Mouse (Mus musculus) MEL (cell line): ENCODE measurements around the gene Gm20388. TPM values are rescaled to one million over a fixed set of nuclear protein-coding genes. Genes with fewer than 3 reads are reported as not detected.

ENCODE experiments used
- DNase-seq: peaks from one replicate; pipeline ENCODE4 v3.0.0; 2011; ENCODE audit warnings: low read depth, low spot score
- H3K27ac ChIP-seq: 2 replicates; pipeline ENCODE4 v1.5.1; 2012; ENCODE audit warnings: low read depth, mild to moderate bottlenecking, control low read depth, low read length, moderate library complexity; ENCODE audit not compliant: control insufficient read depth
- H3K27me3 ChIP-seq, 2 experiments: fragments of 150-350 bp in 1 of 2; sonication (generic) in 1 of 2; 2 replicates each; pipeline ENCODE4 v1.6.1; 2012; ENCODE audit warnings: low read length in 2 of 2, mild to moderate bottlenecking in 2 of 2, improper control_type of control experiment in 1 of 2, moderate library complexity in 1 of 2; ENCODE audit not compliant: insufficient read depth in 2 of 2, control insufficient read depth in 1 of 2
- H3K36me3 ChIP-seq, 2 experiments: 2 replicates each; pipeline ENCODE4 v1.6.1; 2012 to 2014; ENCODE audit warnings: low read length in 2 of 2, improper control_type of control experiment in 1 of 2, inconsistent platforms in 1 of 2, mild to moderate bottlenecking in 1 of 2; ENCODE audit not compliant: insufficient read depth in 2 of 2, control insufficient read depth in 1 of 2
- H3K4me1 ChIP-seq, 2 experiments: fragments of 150-350 bp in 1 of 2; sonication (generic) in 1 of 2; 2 replicates each; pipeline ENCODE4 v1.6.1; 2012; ENCODE audit warnings: low read length in 2 of 2, improper control_type of control experiment in 1 of 2, mild to moderate bottlenecking in 1 of 2; ENCODE audit not compliant: insufficient read depth in 2 of 2, control insufficient read depth in 1 of 2
- H3K4me3 ChIP-seq, 2 experiments: fragments of 150-350 bp in 1 of 2; sonication (generic) in 1 of 2; 2 replicates each; pipeline ENCODE4 v1.5.1; 2012; ENCODE audit warnings: low read depth in 2 of 2, low read length in 2 of 2, mild to moderate bottlenecking in 2 of 2, moderate library complexity in 2 of 2, control low read depth in 1 of 2, improper control_type of control experiment in 1 of 2; ENCODE audit not compliant: control insufficient read depth in 1 of 2, insufficient read depth in 1 of 2
- H3K79me2 ChIP-seq: 2 replicates; pipeline ENCODE4 v1.6.1; 2012; ENCODE audit warnings: mild to moderate bottlenecking, low read length, moderate library complexity; ENCODE audit not compliant: control insufficient read depth, poor library complexity, insufficient read depth
- H3K9ac ChIP-seq: 2 replicates; pipeline ENCODE4 v1.6.1; 2012; ENCODE audit warnings: low read depth, mild to moderate bottlenecking, control low read depth, low read length, moderate library complexity; ENCODE audit not compliant: control insufficient read depth, poor library complexity, severe bottlenecking
- H3K9me3 ChIP-seq: fragments of 150-350 bp; sonication (generic); replicated peaks from 2 replicates; pipeline ENCODE4 v1.6.1; 2012; ENCODE audit warnings: mild to moderate bottlenecking, low read length, improper control_type of control experiment, moderate library complexity; ENCODE audit not compliant: insufficient read depth
- BHLHE40 ChIP-seq: IDR thresholded peaks from 2 replicates; pipeline ENCODE4 v1.6.1; 2012; ENCODE audit warnings: low read depth, mild to moderate bottlenecking, inconsistent platforms, low read length, improper control_type of control experiment, borderline replicate concordance
- CHD1 ChIP-seq: IDR thresholded peaks from 2 replicates; pipeline ENCODE4 v1.6.1; 2012; ENCODE audit warnings: low read depth, mild to moderate bottlenecking, inconsistent platforms, low read length, improper control_type of control experiment
- CHD2 ChIP-seq: IDR thresholded peaks from 2 replicates; pipeline ENCODE4 v1.6.1; 2011; ENCODE audit warnings: low read length, improper control_type of control experiment
- ELF1 ChIP-seq: IDR thresholded peaks from 2 replicates; pipeline ENCODE4 v1.6.1; 2014; ENCODE audit warnings: low read depth, mild to moderate bottlenecking, inconsistent platforms, low read length, improper control_type of control experiment, moderate library complexity
- GATA1 ChIP-seq: IDR thresholded peaks from 2 replicates; pipeline ENCODE4 v1.6.1; 2011; ENCODE audit warnings: low read depth, low read length, improper control_type of control experiment
- HCFC1 ChIP-seq: IDR thresholded peaks from 2 replicates; pipeline ENCODE4 v1.6.1; 2012; ENCODE audit warnings: low read depth, mild to moderate bottlenecking, inconsistent platforms, low read length, improper control_type of control experiment, moderate library complexity
- JUND ChIP-seq: IDR thresholded peaks from 2 replicates; pipeline ENCODE4 v1.6.1; 2011; ENCODE audit warnings: low read depth, mild to moderate bottlenecking, improper control_type of control experiment, low read length
- MAFK ChIP-seq: IDR thresholded peaks from 2 replicates; pipeline ENCODE4 v1.6.1; 2011; ENCODE audit warnings: low read depth, mild to moderate bottlenecking, low read length, improper control_type of control experiment, borderline replicate concordance
- MAX ChIP-seq: IDR thresholded peaks from 2 replicates; pipeline ENCODE4 v1.6.1; 2011; ENCODE audit warnings: low read length, improper control_type of control experiment
- MAZ ChIP-seq: IDR thresholded peaks from 2 replicates; pipeline ENCODE4 v1.6.1; 2012; ENCODE audit warnings: low read depth, mild to moderate bottlenecking, inconsistent platforms, low read length, improper control_type of control experiment
- POLR2A ChIP-seq, 2 experiments: IDR thresholded peaks; 2 replicates each; pipeline ENCODE4 v1.6.1; 2011 to 2012; ENCODE audit warnings: low read length in 2 of 2, mild to moderate bottlenecking in 2 of 2, control low read depth in 1 of 2, improper control_type of control experiment in 1 of 2, low read depth in 1 of 2, moderate library complexity in 1 of 2; ENCODE audit not compliant: control insufficient read depth in 1 of 2, insufficient read depth in 1 of 2, poor library complexity in 1 of 2
- POLR2AphosphoS2 ChIP-seq: IDR thresholded peaks from 2 replicates; pipeline ENCODE4 v1.6.1; 2011; ENCODE audit warnings: low read length, improper control_type of control experiment
- POLR2AphosphoS5 ChIP-seq: IDR thresholded peaks from 2 replicates; pipeline ENCODE4 v1.6.1; 2012; ENCODE audit warnings: low read depth, borderline replicate concordance, mild to moderate bottlenecking, inconsistent platforms, low read length, moderate library complexity, mixed read lengths
- RCOR1 ChIP-seq: IDR thresholded peaks from 2 replicates; pipeline ENCODE4 v1.6.1; 2012; ENCODE audit warnings: low read depth, mild to moderate bottlenecking, inconsistent platforms, low read length, improper control_type of control experiment
- SIN3A ChIP-seq: IDR thresholded peaks from 2 replicates; pipeline ENCODE4 v1.6.1; 2012; ENCODE audit warnings: low read length, improper control_type of control experiment, inconsistent platforms
- TAL1 ChIP-seq: IDR thresholded peaks from 2 replicates; pipeline ENCODE4 v1.6.1; 2012; ENCODE audit warnings: mild to moderate bottlenecking, inconsistent platforms, low read length, moderate library complexity, mixed read lengths
- TBP ChIP-seq: IDR thresholded peaks from 2 replicates; pipeline ENCODE4 v1.8.0; 2011; ENCODE audit warnings: low read depth, low read length, improper control_type of control experiment
- UBTF ChIP-seq: IDR thresholded peaks from 2 replicates; pipeline ENCODE4 v1.6.1; 2012; ENCODE audit warnings: low read depth, mild to moderate bottlenecking, inconsistent platforms, low read length, improper control_type of control experiment, moderate library complexity, borderline replicate concordance; ENCODE audit not compliant: insufficient read depth
- ZKSCAN1 ChIP-seq: IDR thresholded peaks from 2 replicates; pipeline ENCODE4 v1.6.1; 2012; ENCODE audit warnings: low read depth, mild to moderate bottlenecking, inconsistent platforms, low read length, improper control_type of control experiment, moderate library complexity
- ZMIZ1 ChIP-seq: IDR thresholded peaks from 2 replicates; pipeline ENCODE4 v1.6.1; 2012; ENCODE audit warnings: low read depth, mild to moderate bottlenecking, inconsistent platforms, low read length, improper control_type of control experiment, moderate library complexity
- polyA plus RNA-seq, 2 experiments: library from polyadenylated mRNA; stranded (reverse) in 1 of 2; unstranded in 1 of 2; fragments of >175 nt in 1 of 2; fragments of >200 nt in 1 of 2; gene quantifications; 2 replicates each; pipeline versions ENCODE4 v1.2.1 to v1.2.4; 2012; ENCODE audit warnings: low replicate concordance in 2 of 2, low read depth in 1 of 2; ENCODE audit not compliant: insufficient read length in 2 of 2, insufficient read depth in 1 of 2, missing spikeins in 1 of 2
- total RNA-seq: library from RNA; depleted of rRNA; stranded (reverse); fragments of 300-350 nt; gene quantifications from 2 replicates; pipeline ENCODE4 v1.2.3, GENCODE M21; 2012

The Gm20388 gene
- total and polyA plus RNA-seq, 3 experiments, result 11.1 to 17.8 TPM; not detected in 1

DNA sequence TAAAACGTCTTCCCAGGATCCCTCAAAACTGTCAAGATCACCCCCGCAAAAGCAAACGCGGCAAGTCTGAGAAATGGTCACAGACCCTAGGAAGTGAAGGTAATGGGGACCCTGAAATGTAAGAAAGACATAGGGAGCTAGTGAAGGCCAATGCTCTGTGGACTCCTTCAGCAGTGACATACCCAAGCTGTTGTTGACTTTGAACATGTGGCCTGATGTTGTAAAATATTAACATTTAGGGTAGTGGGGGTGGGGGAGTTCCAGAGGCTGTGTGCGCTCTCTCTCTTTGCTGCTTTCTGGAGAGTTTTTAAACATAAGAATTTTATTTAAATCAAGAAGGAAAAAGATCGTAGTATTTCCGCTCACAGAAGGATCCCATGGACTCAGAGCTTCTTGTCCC lies 3772.7 kb downstream of the Gm20388 start:
- Histone ChIP-seq H3K79me2 (no peaks in the 10 kb centered on the region), H3K27ac (no peak overlapping the region), H3K4me1 (no peaks in the 10 kb centered on the region), H3K4me3 (no peak overlapping the region), H3K9ac (no peak overlapping the region), H3K9me3 (no peaks in the 10 kb centered on the region), H3K36me3 (no peaks in the 10 kb centered on the region), H3K27me3 (no peaks in the 10 kb centered on the region)
- no peak for DNase-seq
- TF ChIP-seq BHLHE40 (no peak), JUND (no peak), ZKSCAN1 (no peak), GATA1 (no peak), TBP (no peak), ZMIZ1 (no peak)

DNA sequence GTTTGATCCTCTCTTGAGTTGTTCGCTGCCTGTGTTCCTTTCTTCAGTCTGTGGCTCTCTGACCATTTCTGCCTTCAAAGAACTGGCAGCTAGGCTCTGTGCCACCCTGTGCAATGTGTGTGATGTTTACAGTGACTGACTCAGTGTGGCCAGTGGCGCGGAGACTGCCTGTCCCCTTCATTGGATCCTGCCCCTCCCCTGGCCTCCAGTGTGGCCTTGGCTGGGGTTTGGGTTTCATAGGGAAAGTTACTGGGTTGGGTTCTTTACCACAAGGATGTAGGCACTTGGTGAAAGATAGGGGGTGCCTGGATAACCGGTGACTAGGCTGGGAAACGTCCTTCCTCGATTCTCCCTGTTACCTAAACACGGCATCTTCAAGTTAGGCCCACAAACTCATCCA lies 3774.2 kb downstream of the Gm20388 start:
- TF ChIP-seq ELF1, result no peak
- TF ChIP-seq CHD2, result no peak
- TF ChIP-seq POLR2AphosphoS2, result no peak
- no peak for TF ChIP-seq UBTF
- TF ChIP-seq BHLHE40, result no peak
- TF ChIP-seq MAZ, result no peak
- TF ChIP-seq TAL1, result no peak
- TF ChIP-seq POLR2AphosphoS5, result no peak
- Histone ChIP-seq H3K4me1 (no peaks in the 10 kb centered on the region), H3K4me3 (no peak overlapping the region), H3K27me3 (no peaks in the 10 kb centered on the region), H3K9ac (no peak overlapping the region), H3K79me2 (no peaks in the 10 kb centered on the region), H3K9me3 (no peaks in the 10 kb centered on the region), H3K36me3 (no peaks in the 10 kb centered on the region), H3K27ac (no peak overlapping the region)
- no peak for DNase-seq

DNA sequence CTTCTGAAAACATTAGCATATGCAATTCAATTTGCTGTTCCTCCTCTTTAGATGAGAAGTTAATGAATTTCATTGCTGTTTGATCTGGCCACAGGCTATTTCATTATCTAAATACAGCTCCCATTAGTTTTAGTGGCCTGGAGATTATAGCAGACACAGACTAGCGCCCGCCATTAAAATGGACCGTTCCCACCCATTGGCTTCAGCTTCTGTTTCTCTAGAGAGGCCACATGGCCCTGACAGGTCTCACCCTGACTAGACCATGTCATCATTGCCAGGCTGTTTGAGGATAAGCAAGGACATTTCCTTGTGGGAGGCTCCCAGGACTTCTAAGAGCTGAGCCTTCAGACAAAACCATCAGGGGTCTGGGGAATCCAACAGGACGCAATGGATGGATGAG lies 3774.8 kb downstream of the Gm20388 start:
- H3K4me1 ChIP-seq, result no peaks in the 10 kb centered on the region
- no peak overlapping the region for H3K9ac ChIP-seq
- no peaks in the 10 kb centered on the region for H3K36me3 ChIP-seq
- H3K27me3 ChIP-seq, result no peaks in the 10 kb centered on the region
- DNase-seq, result no peak
- TF ChIP-seq MAX (no peak), CHD1 (no peak), RCOR1 (no peak), POLR2AphosphoS2 (no peak), SIN3A (no peak), HCFC1 (no peak), POLR2AphosphoS5 (no peak), MAFK (no peak), POLR2A (IDR thresholded peaks at IDR 0.05; ENCODE audit: control insufficient read depth in 1 of 2, insufficient read depth in 1 of 2, low read depth in 1 of 2, low read length in 2 of 2, poor library complexity in 1 of 2) (no peak), ZKSCAN1 (no peak)
- TF ChIP-seq, all 39 proteins: peak for 0
- H3K4me3 ChIP-seq, result no peak overlapping the region
- no peak overlapping the region for H3K27ac ChIP-seq
- H3K9me3 ChIP-seq, result no peaks in the 10 kb centered on the region
- H3K79me2 ChIP-seq, result no peaks in the 10 kb centered on the region
